Mouse (Mus musculus): ENCODE data around the gene Clec2d. TPM values are rescaled to one million over a fixed set of nuclear protein-coding genes. Genes with fewer than 3 reads are reported as not detected.
A peak's percentile ranks its signal among the peaks of the same experiment; 100 is the strongest.

Gene Clec2d
- total RNA-seq, 2 experiments from 2014 or later, result 6.4 to 8.4 TPM

- intact Hi-C loops (cut with DNase I), result no loop called here
- no peak for DNase-seq (ENCODE audit: low spot score in 2 of 2)
These were observed 39.6 kb downstream of the Clec2d start for GRCm38 (mm10) chr6:129219897-129220517.

- no peak for DNase-seq (ENCODE audit: low spot score in 2 of 2)
- intact Hi-C loops (cut with DNase I), result no loop called here
These were observed 40.6 kb downstream of the Clec2d start for GRCm38 (mm10) chr6:129221053-129221452.

GRCm38 (mm10) chr6:129222188-129222800 lies 41.9 kb downstream of the Clec2d start:
- intact Hi-C loops (cut with DNase I), result no loop called here
- no peak for DNase-seq (ENCODE audit: low spot score in 2 of 2)

DNA sequence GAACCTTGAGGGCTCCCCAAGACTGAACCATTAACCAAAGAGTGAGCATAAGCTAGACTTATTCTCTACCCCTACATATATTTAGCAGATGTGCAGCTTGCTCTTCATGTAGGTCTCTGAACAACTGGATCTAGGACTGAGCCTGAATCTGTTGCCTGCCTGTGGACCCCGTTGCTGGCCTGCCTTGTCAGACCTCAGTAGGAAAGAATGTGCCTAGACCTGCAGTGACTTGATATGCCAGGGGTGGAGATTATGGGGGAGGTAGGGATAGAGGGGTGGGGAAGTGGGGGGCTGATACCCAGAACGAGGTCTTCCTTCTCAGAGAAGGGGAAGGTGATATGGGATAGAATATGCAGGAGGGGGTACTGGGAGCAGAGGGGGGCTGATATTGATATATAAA lies 43.2 kb downstream of the Clec2d start:
- no peak for DNase-seq (ENCODE audit: low spot score in 2 of 2)
- intact Hi-C loops (cut with DNase I), result no loop called here

- intact Hi-C loops (cut with DNase I), result no loop called here
These were observed 43.7 kb downstream of the Clec2d start for GRCm38 (mm10) chr6:129224090-129224489.

GRCm38 (mm10) chr6:129225078-129225477 lies 44.7 kb downstream of the Clec2d start:
- intact Hi-C loops (cut with DNase I), result no loop called here
- no peak for DNase-seq (ENCODE audit: low spot score in 2 of 2)

More at GRCm38 (mm10) chr6:129224090-129224489, 43.7 kb downstream of the Clec2d start:
- no peak for DNase-seq (ENCODE audit: low spot score in 2 of 2)

- DNase-seq (ENCODE audit: low spot score in 2 of 2), result no peak
- intact Hi-C loops (cut with DNase I), result no loop called here
These were observed 48.7 kb downstream of the Clec2d start for GRCm38 (mm10) chr6:129228935-129229773.

GRCm38 (mm10) chr6:129229774-129230578 lies 49.6 kb downstream of the Clec2d start:
- intact Hi-C loops (cut with DNase I), result no loop called here
- no peak for DNase-seq (ENCODE audit: low spot score in 2 of 2)

DNA sequence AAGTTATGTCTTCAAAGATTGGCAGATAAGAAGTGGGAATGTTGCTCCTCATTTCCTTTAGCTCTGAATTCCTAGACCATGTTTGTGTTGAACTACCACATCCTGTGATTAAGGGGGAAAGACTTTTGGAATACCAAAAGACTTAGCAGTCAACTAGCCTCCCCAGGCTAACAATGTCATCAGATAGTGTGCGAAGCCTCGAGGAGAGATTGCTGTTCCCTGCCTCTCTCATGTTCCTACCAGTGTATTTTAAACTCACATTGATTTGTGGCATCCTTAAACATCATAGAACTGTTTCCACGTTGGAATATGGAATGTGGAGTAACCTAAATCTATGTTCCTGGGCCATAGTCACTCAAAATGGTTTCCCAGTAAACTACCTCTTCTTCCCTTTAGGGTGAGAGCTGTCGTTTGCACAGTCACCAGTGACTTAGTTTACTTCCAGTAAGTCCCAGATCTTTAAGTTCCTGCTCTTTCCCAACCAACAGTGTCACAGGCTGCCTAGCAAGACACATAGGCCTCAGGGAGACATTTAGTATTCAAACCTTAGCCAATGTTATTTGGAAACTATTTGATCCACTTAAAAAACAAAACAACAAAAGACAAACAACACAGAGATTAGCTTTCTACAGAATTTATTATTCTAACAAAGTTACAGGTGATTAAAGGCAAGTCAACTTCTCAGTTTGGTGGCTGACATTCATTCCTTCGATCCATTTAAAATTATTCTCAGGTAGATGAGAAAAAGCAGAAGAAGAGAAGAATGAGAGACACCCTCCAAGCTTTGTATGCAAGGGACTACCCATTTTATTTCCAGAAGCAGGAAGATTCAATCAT lies 51.8 kb downstream of the Clec2d start:
- intact Hi-C loops (cut with DNase I), result no loop called here
- DNase-seq (ENCODE audit: low spot score in 2 of 2), result no peak

DNA sequence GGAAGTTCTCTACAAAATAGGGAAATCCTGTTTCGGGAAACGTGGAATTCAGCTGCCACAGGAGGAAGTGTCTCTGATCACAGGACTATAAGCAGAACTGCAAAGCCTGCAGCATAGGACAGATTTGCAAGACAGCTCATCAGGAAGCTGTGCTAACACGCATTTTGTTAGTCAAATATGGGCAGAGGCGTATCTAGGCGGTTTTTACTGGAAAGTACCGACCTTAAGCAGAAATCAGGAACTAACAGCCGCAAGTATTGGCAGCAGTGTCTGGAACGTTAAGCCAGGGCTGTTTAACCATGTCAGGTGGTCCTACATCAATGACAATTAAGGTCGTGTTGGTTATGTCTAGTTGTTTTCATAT lies 52.4 kb downstream of the Clec2d start:
- DNase-seq (ENCODE audit: low spot score in 2 of 2), result peak in 1 of 2 experiments; percentile 7
- intact Hi-C loops (cut with DNase I), result no loop called here

- intact Hi-C loops (cut with DNase I), result no loop called here
These were observed 53.0 kb downstream of the Clec2d start for GRCm38 (mm10) chr6:129233366-129233954.

DNA sequence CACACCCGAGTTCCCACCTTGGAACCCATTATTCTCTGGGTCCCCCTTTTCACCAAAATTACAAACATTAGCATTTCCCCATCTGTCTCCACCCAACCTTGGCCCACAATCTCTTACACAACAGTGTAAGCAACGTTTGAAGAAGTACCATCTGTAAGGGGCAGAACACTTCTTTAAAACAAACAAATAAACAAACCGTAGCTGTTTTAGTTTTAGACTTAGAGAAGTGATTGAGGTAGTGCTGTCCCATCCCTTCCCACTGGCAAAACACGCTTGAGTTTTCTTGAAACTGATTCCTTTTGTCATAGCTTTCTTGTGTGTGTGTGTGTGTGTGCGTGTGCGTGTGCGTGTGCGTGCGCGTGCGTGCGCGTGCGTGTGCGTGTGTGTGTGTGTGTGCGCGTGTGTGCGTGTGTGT lies 53.5 kb downstream of the Clec2d start:
- no peak for DNase-seq (ENCODE audit: low spot score in 2 of 2)
- intact Hi-C loops (cut with DNase I), result no loop called here

More at GRCm38 (mm10) chr6:129233366-129233954, 53.0 kb downstream of the Clec2d start:
- no peak for DNase-seq (ENCODE audit: low spot score in 2 of 2)

GRCm38 (mm10) chr6:129234456-129235360 lies 54.3 kb downstream of the Clec2d start:
- no peak for DNase-seq (ENCODE audit: low spot score in 2 of 2)
- intact Hi-C loops (cut with DNase I), result loop anchor here (5.0 kb wide), 1 partner anchor 137 kb away; no protein-coding TSS in a partner anchor

GRCm38 (mm10) chr6:129235855-129236461 lies 55.5 kb downstream of the Clec2d start:
- intact Hi-C loops (cut with DNase I), result loop anchor here (2.0 to 5.0 kb wide), 2 partner anchors 55 to 139 kb away; partner anchors contain the start of gene Clec2d

More at GRCm38 (mm10) chr6:129235855-129236461, 55.5 kb downstream of the Clec2d start:
- no peak for DNase-seq (ENCODE audit: low spot score in 2 of 2)

Data from left cerebral cortex, postnatal 36 days (tissue).